In genomic region chr11:69265410-69265809, GRCm38 (mm10) we compare ENCODE assay signal across 19 mouse cellular contexts. TPM values are rescaled to one million over a fixed set of nuclear protein-coding genes. Genes with fewer than 3 reads are reported as not detected.
DNase-seq lines count a peak whose midpoint lies in the region; ATAC-seq and TF ChIP-seq lines count a peak whose summit lies in the region.
"Had no signal": no experiment of that assay in that cellular context is flagged by ENCODE, and none has a peak within 500 bp of the region (broad histone marks: within the 10 kb centered on the region; RNA-seq: fewer than 3 reads in every experiment).

No protein-coding gene starts in this region.

- H3K4me2 ChIP-seq in forebrain, embryonic 13.5 days: peak overlapping the region; percentile 39; the same call in 1 of the 2 replicates
- H3K4me2 ChIP-seq in midbrain, embryonic 16.5 days (ENCODE audit: low read length): peak overlapping the region; percentile 44

- no peak overlapping the region for H3K9ac ChIP-seq in forebrain, embryonic 13.5 days
- no peak overlapping the region for H3K9ac ChIP-seq in MEL (ENCODE audit: control insufficient read depth, low read depth, low read length, poor library complexity, severe bottlenecking)
- no peak overlapping the region for H3K9ac ChIP-seq in midbrain, embryonic 16.5 days (ENCODE audit: low read depth, low read length)
- H3K9ac ChIP-seq: liver, embryonic 14.5 days had no signal

- no peak for DNase-seq in forebrain, embryonic 10.5 days (ENCODE audit: extremely low spot score, low spot score)
- no peak for DNase-seq in layer of hippocampus, adult 2 months (ENCODE audit: low spot score in 2 of 2)
- DNase-seq in layer of hippocampus, postnatal 14 days (ENCODE audit: low spot score in 2 of 2): no peak
- DNase-seq in MEL (ENCODE audit: low read depth, low spot score): no peak
- no peak for DNase-seq in thymus, postnatal 14 days
- no peak for DNase-seq in lung, postnatal 10 days
- DNase-seq: adrenal gland, adult 2 months; cerebellum, adult 9-10 months; kidney, adult 9 months had no signal

- H3K27me3 ChIP-seq in forebrain, embryonic 13.5 days: peaks cover 11% of the 10 kb centered on the region
- H3K27me3 ChIP-seq in forebrain, embryonic 10.5 days (ENCODE audit: poor library complexity, severe bottlenecking): peaks cover 16% of the 10 kb centered on the region
- H3K27me3 ChIP-seq in MEL (ENCODE audit: control insufficient read depth in 1 of 2, insufficient read depth in 2 of 2, low read length in 2 of 2): peaks cover 2 to 18% of the 10 kb centered on the region in 2 experiments
- H3K27me3 ChIP-seq in midbrain, embryonic 16.5 days (ENCODE audit: control insufficient read depth, insufficient read depth, low read depth, low read length): no peaks in the 10 kb centered on the region

- no peaks in the 10 kb centered on the region for H3K9me3 ChIP-seq in forebrain, embryonic 13.5 days (replicated peaks)
- no peaks in the 10 kb centered on the region for H3K9me3 ChIP-seq in forebrain, embryonic 10.5 days
- H3K9me3 ChIP-seq in MEL (replicated peaks; ENCODE audit: insufficient read depth, low read length): no peaks in the 10 kb centered on the region
- no peaks in the 10 kb centered on the region for H3K9me3 ChIP-seq in midbrain, embryonic 16.5 days (replicated peaks; ENCODE audit: control insufficient read depth, low read length, poor library complexity, severe bottlenecking)
- H3K9me3 ChIP-seq: heart, embryonic 13.5 days had no signal

- ATAC-seq in forebrain, embryonic 13.5 days: no peak
- ATAC-seq in midbrain, embryonic 16.5 days: no peak
- ATAC-seq: lung, postnatal 0 days had no signal

- 78% methylated on average over 9 of the region's 9 CpGs for WGBS in forebrain, embryonic 13.5 days
- WGBS in forebrain, embryonic 10.5 days: 77% methylated on average over 9 of the region's 9 CpGs
- 79% methylated on average over 9 of the region's 9 CpGs for WGBS in midbrain, embryonic 16.5 days

- H3K4me3 ChIP-seq in forebrain, embryonic 13.5 days: no peak overlapping the region
- H3K4me3 ChIP-seq in forebrain, embryonic 10.5 days: no peak overlapping the region
- no peak overlapping the region for H3K4me3 ChIP-seq in layer of hippocampus, adult 2 months
- no peak overlapping the region for H3K4me3 ChIP-seq in MEL (ENCODE audit: control insufficient read depth in 1 of 2, insufficient read depth in 1 of 2, low read depth in 2 of 2, low read length in 2 of 2)
- no peak overlapping the region for H3K4me3 ChIP-seq in midbrain, embryonic 16.5 days (ENCODE audit: low read depth, low read length)

- no peaks in the 10 kb centered on the region for H3K36me3 ChIP-seq in forebrain, embryonic 13.5 days (ENCODE audit: poor library complexity, severe bottlenecking)
- no peaks in the 10 kb centered on the region for H3K36me3 ChIP-seq in forebrain, embryonic 10.5 days (replicated peaks)
- no peaks in the 10 kb centered on the region for H3K36me3 ChIP-seq in MEL (ENCODE audit: control insufficient read depth in 1 of 2, insufficient read depth in 2 of 2, low read length in 2 of 2)
- H3K36me3 ChIP-seq in midbrain, embryonic 16.5 days (ENCODE audit: control insufficient read depth, insufficient read depth, low read length): no peaks in the 10 kb centered on the region
- H3K36me3 ChIP-seq: heart, embryonic 13.5 days had no signal

- TF ChIP-seq EP300 in MEL (IDR thresholded peaks at IDR 0.05; ENCODE audit: low read depth in 1 of 2, low read length in 2 of 2): no peak

- TF ChIP-seq RAD21 in MEL (IDR thresholded peaks at IDR 0.05; ENCODE audit: low read depth, low read length): no peak

- peak overlapping the region; percentile 71 for H3K27ac ChIP-seq in forebrain, embryonic 13.5 days
- no peak overlapping the region for H3K27ac ChIP-seq in forebrain, embryonic 10.5 days
- H3K27ac ChIP-seq in layer of hippocampus, adult 2 months: peak overlapping the region; percentile 84; the same call in 1 of the 2 replicates
- no peak overlapping the region for H3K27ac ChIP-seq in MEL (ENCODE audit: control insufficient read depth, low read depth, low read length)
- H3K27ac ChIP-seq in midbrain, embryonic 16.5 days (ENCODE audit: low read length): peak overlapping the region; percentile 78
- H3K27ac ChIP-seq: liver, embryonic 14.5 days had no signal

- no peaks in the 10 kb centered on the region for H3K79me2 ChIP-seq in MEL (ENCODE audit: control insufficient read depth, insufficient read depth, low read length, poor library complexity)

- no peak for TF ChIP-seq POLR2A in MEL (IDR thresholded peaks at IDR 0.05; ENCODE audit: control insufficient read depth in 1 of 2, insufficient read depth in 1 of 2, low read depth in 1 of 2, low read length in 2 of 2, poor library complexity in 1 of 2)

- peaks cover 12% of the 10 kb centered on the region; the same call in 1 of the 2 replicates for H3K4me1 ChIP-seq in forebrain, embryonic 13.5 days
- peaks cover 17% of the 10 kb centered on the region for H3K4me1 ChIP-seq in forebrain, embryonic 10.5 days
- H3K4me1 ChIP-seq in MEL (ENCODE audit: control insufficient read depth in 1 of 2, insufficient read depth in 2 of 2, low read length in 2 of 2): no peaks in the 10 kb centered on the region
- peaks cover 14% of the 10 kb centered on the region for H3K4me1 ChIP-seq in midbrain, embryonic 16.5 days (ENCODE audit: control insufficient read depth, insufficient read depth, low read length)

- no peak for TF ChIP-seq CTCF in layer of hippocampus, adult 2 months (conservative IDR thresholded peaks at IDR 0.05)
- no peak for TF ChIP-seq CTCF in MEL (IDR thresholded peaks at IDR 0.05 in 2 of 3, conservative IDR thresholded peaks at IDR 0.05 in 1 of 3; ENCODE audit: control insufficient read depth in 1 of 3, insufficient read depth in 1 of 3, low read depth in 2 of 3, low read length in 3 of 3, poor library complexity in 1 of 3, severe bottlenecking in 1 of 3)

TF ChIP-seq in MEL, 35 proteins besides CTCF, POLR2A, EP300 and RAD21:
- TF ChIP-seq USF1 (IDR thresholded peaks at IDR 0.05; ENCODE audit: low read depth, low read length) (peak; percentile 57), USF2 (IDR thresholded peaks at IDR 0.05; ENCODE audit: borderline replicate concordance in 1 of 2, insufficient read depth in 1 of 2, low read depth in 1 of 2, low read length in 2 of 2) (0 out of 4 replicates have a peak, but pooled peaks of 1 of the 2 experiments have one; percentile 27), BHLHE40 (IDR thresholded peaks at IDR 0.05; ENCODE audit: borderline replicate concordance, low read depth, low read length) (peak; percentile 22; the same call in 1 of the 2 replicates), ELF1 (IDR thresholded peaks at IDR 0.05; ENCODE audit: low read depth, low read length) (no peak)

RNA-seq across cellular contexts. Expression of gene Gucy2e, which starts 28.6 kb away (rescaled TPM):
- 0.18 and 0.29 TPM in 2 replicates for polyA plus RNA-seq in forebrain, embryonic 13.5 days (2015; fragmentation: Nextera tagmentation; extraction: Ambion mirVana)
- polyA plus RNA-seq in forebrain, embryonic 10.5 days (2016; fragmentation: Nextera tagmentation; extraction: Ambion mirVana): 0.04 and 0.06 TPM in 2 replicates
- 1 to 10 TPM; 2.1 to 2.3 TPM for total RNA-seq in layer of hippocampus, adult 2 months (2021)
- 1 to 10 TPM; 1.0 to 1.1 TPM for total RNA-seq in layer of hippocampus, postnatal 14 days (2021)
- not detected in 2 replicates for total RNA-seq in MEL (2012; rRNA removed)
- polyA plus RNA-seq in MEL (2012; ENCODE audit: insufficient read depth in 1 of 2, insufficient read length in 2 of 2, low read depth in 1 of 2, low replicate concordance in 2 of 2, missing spikeins in 1 of 2): not detected
- 0.51 and 0.67 TPM in 2 replicates for polyA plus RNA-seq in midbrain, embryonic 16.5 days (2015; fragmentation: Nextera tagmentation; extraction: Ambion mirVana)
- total RNA-seq: adrenal gland, adult 2 months; megakaryocyte-erythroid progenitor cell, adult 5-6 weeks had no signal
- polyA plus RNA-seq: adrenal gland, adult 2 months; large intestine, adult 2 months; limb, embryonic 11.5 days; liver, embryonic 14.5 days; neural tube, embryonic 11.5 days; small intestine, adult 2 months had no signal

RNA-seq across cellular contexts. Expression of gene Cntrob, which starts 58.2 kb away (rescaled TPM):
- polyA plus RNA-seq in forebrain, embryonic 13.5 days (2015; fragmentation: Nextera tagmentation; extraction: Ambion mirVana): 37.1 and 43.3 TPM in 2 replicates
- polyA plus RNA-seq in forebrain, embryonic 10.5 days (2016; fragmentation: Nextera tagmentation; extraction: Ambion mirVana): 37.7 and 44.2 TPM in 2 replicates
- 10 to 100 TPM; 13.9 to 17.8 TPM for total RNA-seq in layer of hippocampus, adult 2 months (2021)
- 10 to 100 TPM; 15.3 to 16.9 TPM for total RNA-seq in layer of hippocampus, postnatal 14 days (2021)
- 16.5 and 17.8 TPM in 2 replicates for total RNA-seq in MEL (2012; rRNA removed)
- 10 to 100 TPM in 1 of 2 experiments, not detected in 1; 38.3 TPM for polyA plus RNA-seq in MEL (2012; ENCODE audit: insufficient read depth in 1 of 2, insufficient read length in 2 of 2, low read depth in 1 of 2, low replicate concordance in 2 of 2, missing spikeins in 1 of 2)
- 19.2 and 21.7 TPM in 2 replicates for polyA plus RNA-seq in midbrain, embryonic 16.5 days (2015; fragmentation: Nextera tagmentation; extraction: Ambion mirVana)

RNA-seq across cellular contexts. Expression of gene Trappc1, which starts 58.4 kb away (rescaled TPM):
- 208 and 210 TPM in 2 replicates for polyA plus RNA-seq in forebrain, embryonic 13.5 days (2015; fragmentation: Nextera tagmentation; extraction: Ambion mirVana)
- 170 and 179 TPM in 2 replicates for polyA plus RNA-seq in forebrain, embryonic 10.5 days (2016; fragmentation: Nextera tagmentation; extraction: Ambion mirVana)
- total RNA-seq in layer of hippocampus, adult 2 months (2021): 10 to 100 TPM; 63.0 to 63.5 TPM
- total RNA-seq in layer of hippocampus, postnatal 14 days (2021): 10 to 100 TPM; 65.5 to 79.1 TPM
- 57.6 and 58.6 TPM in 2 replicates for total RNA-seq in MEL (2012; rRNA removed)
- 10 to 100 TPM in 1 of 2 experiments, not detected in 1; 89.8 TPM for polyA plus RNA-seq in MEL (2012; ENCODE audit: insufficient read depth in 1 of 2, insufficient read length in 2 of 2, low read depth in 1 of 2, low replicate concordance in 2 of 2, missing spikeins in 1 of 2)
- 173 and 179 TPM in 2 replicates for polyA plus RNA-seq in midbrain, embryonic 16.5 days (2015; fragmentation: Nextera tagmentation; extraction: Ambion mirVana)

Comparison
In these comparisons a context has a peak if more than half of its experiments do, and no peak if none do; other contexts are left out.
1. H3K27ac ChIP-seq: peak in forebrain, embryonic 13.5 days (single experiment), layer of hippocampus, adult 2 months (single experiment) and midbrain, embryonic 16.5 days (single experiment); none in forebrain, embryonic 10.5 days (single experiment) and MEL (single experiment).